In the genomic region with DNA sequence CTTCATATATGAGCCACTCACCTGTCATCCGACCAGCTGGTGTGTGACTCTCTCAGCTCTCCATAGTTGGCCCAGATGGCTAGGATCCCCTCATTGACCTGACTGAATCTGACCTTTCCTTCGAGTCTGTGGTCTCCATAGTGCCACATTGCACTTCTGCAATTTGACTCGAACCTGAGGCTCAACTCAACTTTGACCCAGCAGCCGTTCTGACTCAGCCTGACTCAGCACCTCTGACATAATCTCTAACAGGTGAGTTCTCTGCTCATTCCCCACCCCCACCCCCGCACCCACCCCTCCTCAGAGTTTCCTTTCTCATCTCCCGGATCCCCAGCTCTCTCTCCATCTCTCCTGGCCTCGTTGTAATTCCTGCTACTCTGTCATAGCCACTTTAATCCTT, we compare ENCODE assay signal across 21 mouse cellular contexts. TPM values are rescaled to one million over a fixed set of nuclear protein-coding genes. Genes with fewer than 3 reads are reported as not detected.
"Had no signal": no experiment of that assay in that cellular context is flagged by ENCODE, and none has a peak within 500 bp of the region (broad histone marks: within the 10 kb centered on the region; RNA-seq: fewer than 3 reads in every experiment).

No protein-coding gene starts in this region.

- DNase-seq: retina, postnatal 1 day; right cerebral cortex, adult 18-20 months; right cerebral cortex, postnatal 14 days; right cerebral cortex, postnatal 25 days; right cerebral cortex, postnatal 4 days; spleen, adult 18-20 months; thymus, adult 18-20 months; thymus, adult 2 months; thymus, postnatal 14 days; thymus, postnatal 25 days; thymus, postnatal 36 days; thymus, postnatal 4 days had no signal

- H3K27ac ChIP-seq: neural tube, embryonic 13.5 days; neural tube, embryonic 15.5 days; stomach, embryonic 15.5 days; stomach, postnatal 0 days had no signal

- H3K9ac ChIP-seq: neural tube, embryonic 13.5 days; neural tube, embryonic 15.5 days; stomach, embryonic 15.5 days had no signal

- H3K4me3 ChIP-seq: neural tube, embryonic 13.5 days; neural tube, embryonic 15.5 days; stomach, embryonic 15.5 days had no signal

- H3K36me3 ChIP-seq: neural tube, embryonic 13.5 days; neural tube, embryonic 15.5 days; stomach, embryonic 15.5 days had no signal

- H3K9me3 ChIP-seq: neural tube, embryonic 13.5 days; neural tube, embryonic 15.5 days; stomach, embryonic 15.5 days had no signal

RNA-seq across cellular contexts. Expression of a gene that starts 4.7 kb away (rescaled TPM):
- total RNA-seq: neutrophil, adult 5-6 weeks had no signal
- polyA plus RNA-seq: neural tube, embryonic 13.5 days; neural tube, embryonic 14.5 days; stomach, embryonic 14.5 days; stomach, embryonic 16.5 days; stomach, postnatal 0 days; thymus, postnatal 0 days had no signal
